Mouse (Mus musculus) A20 (cell line): Measurements from ENCODE around the gene Arl4c.

ENCODE experiments used
- DNase-seq: peaks from one replicate; pipeline ENCODE4 v3.0.0-alpha.2; 2011; ENCODE audit warnings: low read depth, low spot score

The Arl4c gene

DNA sequence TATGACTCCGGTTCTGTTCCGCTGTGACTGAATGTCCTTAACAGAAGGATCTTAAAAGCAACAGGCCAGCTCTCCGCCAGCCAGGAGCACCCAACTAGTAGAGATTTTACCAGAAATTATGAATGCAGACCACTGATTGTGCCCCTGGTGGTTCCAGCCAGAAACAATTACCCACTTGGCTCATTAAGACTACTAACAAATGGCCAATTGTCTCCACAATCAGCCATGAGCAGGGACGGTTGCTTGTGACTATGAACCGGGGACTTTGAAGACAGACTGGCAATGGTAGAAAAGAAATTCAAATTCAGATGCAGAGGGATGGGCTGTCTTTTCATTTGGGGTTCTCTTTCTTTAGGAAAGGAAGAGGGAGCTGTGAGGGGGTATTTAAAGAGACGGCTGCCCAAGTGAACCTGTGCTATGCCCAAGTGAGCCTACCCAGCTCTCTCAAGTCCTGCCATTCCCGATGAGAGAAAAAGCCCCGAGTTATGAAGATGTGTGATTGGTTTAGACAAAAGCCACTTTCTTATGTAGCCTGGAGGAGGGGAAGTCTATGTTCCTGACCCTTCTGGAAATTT lies 78.4 kb downstream of the Arl4c start:
- no peak for DNase-seq
